8 mouse cellular contexts compared by ENCODE assay signal in genomic region chr16:25064538-25064937, GRCm38 (mm10).
A peak's percentile ranks its signal among the peaks of the same experiment; 100 is the strongest.
DNase-seq lines count a peak whose midpoint lies in the region; TF ChIP-seq lines count a peak whose summit lies in the region.

No protein-coding gene starts in this region.

- 16% methylated on average over 4 of the region's 4 CpGs for WGBS in forebrain, embryonic 10.5 days

- TF ChIP-seq POLR2A in ES-Bruce4 (IDR thresholded peaks at IDR 0.05; ENCODE audit: insufficient read depth, low read length), result no peak

- H3K27me3 ChIP-seq in ES-Bruce4 (ENCODE audit: control insufficient read depth, insufficient read depth, low read length, poor library complexity, severe bottlenecking), result no peaks in the 10 kb centered on the region; the same call in 1 of the 2 replicates
- H3K27me3 ChIP-seq in forebrain, embryonic 10.5 days (ENCODE audit: poor library complexity, severe bottlenecking), result peaks cover 37% of the 10 kb centered on the region

- peak; percentile 94 for DNase-seq in brain, adult 2 months (ENCODE audit: low read depth, low spot score)
- DNase-seq in forebrain, embryonic 10.5 days (ENCODE audit: extremely low spot score, low spot score), result peak; percentile 86
- DNase-seq in heart, postnatal 25 days (ENCODE audit: low spot score), result peak; percentile 68
- DNase-seq in layer of hippocampus, adult 9-11 months, result peak; percentile 69
- DNase-seq in lung, postnatal 4 days, result peak; percentile 81 to 92
- DNase-seq in retina, postnatal 1 day, result peak; percentile 91
- peak; percentile 79 to 82 for DNase-seq in thymus, postnatal 36 days

- no peak for TF ChIP-seq EP300 in ES-Bruce4 (IDR thresholded peaks at IDR 0.05; ENCODE audit: insufficient read depth, low read depth, low read length)

- peak; percentile 71 for TF ChIP-seq CTCF in ES-Bruce4 (IDR thresholded peaks at IDR 0.05; ENCODE audit: low read depth, low read length)

- no peaks in the 10 kb centered on the region for H3K9me3 ChIP-seq in ES-Bruce4 (replicated peaks; ENCODE audit: control insufficient read depth, insufficient read depth, low read length, poor library complexity, severe bottlenecking)
- H3K9me3 ChIP-seq in forebrain, embryonic 10.5 days, result no peaks in the 10 kb centered on the region

- H3K36me3 ChIP-seq in ES-Bruce4 (ENCODE audit: control insufficient read depth, insufficient read depth, low read length, poor library complexity, severe bottlenecking), result no peaks in the 10 kb centered on the region
- H3K36me3 ChIP-seq in forebrain, embryonic 10.5 days (replicated peaks), result no peaks in the 10 kb centered on the region

- intact Hi-C loops in heart, postnatal 25 days (cut with DNase I), result loop anchor here (1.0 to 10.0 kb wide), 5 partner anchors 330 to 1080 kb away; no protein-coding TSS in a partner anchor

- no peak overlapping the region for H3K9ac ChIP-seq in ES-Bruce4 (ENCODE audit: low read depth, poor library complexity, severe bottlenecking)

- H3K4me3 ChIP-seq in ES-Bruce4 (ENCODE audit: low read depth, low read length), result no peak overlapping the region
- H3K4me3 ChIP-seq in forebrain, embryonic 10.5 days, result no peak overlapping the region

- H3K4me1 ChIP-seq in ES-Bruce4 (ENCODE audit: control insufficient read depth, insufficient read depth, low read length), result peaks cover 4% of the 10 kb centered on the region
- peaks cover 25% of the 10 kb centered on the region for H3K4me1 ChIP-seq in forebrain, embryonic 10.5 days

- no peak overlapping the region for H3K27ac ChIP-seq in ES-Bruce4 (ENCODE audit: insufficient read depth, low read length)
- no peak overlapping the region for H3K27ac ChIP-seq in forebrain, embryonic 10.5 days
